15 mouse cellular contexts compared by ENCODE assay signal in genomic region chr1:170580485-170581110, GRCm38 (mm10). TPM values are rescaled to one million over a fixed set of nuclear protein-coding genes. Genes with fewer than 3 reads are reported as not detected.
A peak's percentile ranks its signal among the peaks of the same experiment; 100 is the strongest.
DNase-seq lines count a peak whose midpoint lies in the region; ATAC-seq and TF ChIP-seq lines count a peak whose summit lies in the region.
"Had no signal": no experiment of that assay in that cellular context is flagged by ENCODE, and none has a peak within 500 bp of the region (broad histone marks: within the 10 kb centered on the region; RNA-seq: fewer than 3 reads in every experiment).

No protein-coding gene starts in this region.

- no peak overlapping the region for H3K9ac ChIP-seq in stomach, postnatal 0 days (ENCODE audit: low read length)
- H3K9ac ChIP-seq: forebrain, embryonic 12.5 days; limb, embryonic 12.5 days; neural tube, embryonic 12.5 days had no signal

- peak overlapping the region; percentile 48; the same call in 1 of the 2 replicates for H3K27ac ChIP-seq in heart, embryonic 10.5 days
- no peak overlapping the region for H3K27ac ChIP-seq in kidney, adult 2 months (ENCODE audit: insufficient read depth, low read depth, low read length)
- no peak overlapping the region for H3K27ac ChIP-seq in stomach, postnatal 0 days (replicated peaks)
- H3K27ac ChIP-seq: forebrain, embryonic 12.5 days; limb, embryonic 12.5 days; neural tube, embryonic 12.5 days had no signal

- H3K4me2 ChIP-seq in stomach, postnatal 0 days (replicated peaks; ENCODE audit: low read depth), result peak overlapping the region; percentile 5; the same call in 1 of the 2 replicates
- H3K4me2 ChIP-seq: forebrain, embryonic 12.5 days; limb, embryonic 12.5 days; neural tube, embryonic 12.5 days had no signal

- H3K4me3 ChIP-seq in heart, embryonic 10.5 days, result no peak overlapping the region
- H3K4me3 ChIP-seq in kidney, adult 2 months (ENCODE audit: insufficient read depth, low read depth, low read length), result no peak overlapping the region
- H3K4me3 ChIP-seq in stomach, postnatal 0 days (ENCODE audit: low read depth, low read length), result no peak overlapping the region
- H3K4me3 ChIP-seq: forebrain, embryonic 12.5 days; limb, embryonic 12.5 days; neural tube, embryonic 12.5 days had no signal

- H3K9me3 ChIP-seq in heart, embryonic 10.5 days, result no peaks in the 10 kb centered on the region
- no peaks in the 10 kb centered on the region for H3K9me3 ChIP-seq in stomach, postnatal 0 days (ENCODE audit: control insufficient read depth, low read length)
- H3K9me3 ChIP-seq: limb, embryonic 12.5 days had no signal

- TF ChIP-seq CTCF in kidney, adult 2 months (conservative IDR thresholded peaks at IDR 0.05; ENCODE audit: insufficient read depth, insufficient read length, low read depth, low read length), result no peak
- no peak for TF ChIP-seq CTCF in stomach, postnatal 0 days (IDR thresholded peaks at IDR 0.05; ENCODE audit: low read depth)

- no peak for DNase-seq in heart, embryonic 10.5 days (ENCODE audit: low spot score)
- DNase-seq in heart, postnatal 14 days, result no peak
- peak; percentile 15 for DNase-seq in kidney, adult 2 months
- DNase-seq in kidney, postnatal 14 days, result no peak
- DNase-seq in urinary bladder, postnatal 14 days (ENCODE audit: low spot score), result peak; percentile 24
- DNase-seq in urinary bladder, postnatal 25 days (ENCODE audit: low spot score), result no peak
- DNase-seq in stomach, postnatal 0 days (ENCODE audit: low spot score), result peak; percentile 22
- no peak for DNase-seq in layer of hippocampus, adult 11-12 months (ENCODE audit: low spot score)
- DNase-seq: adrenal gland, adult 8-10 months; cerebellum, adult 9-10 months; lung, postnatal 36 days had no signal

- no peaks in the 10 kb centered on the region for H3K27me3 ChIP-seq in heart, embryonic 10.5 days (ENCODE audit: insufficient read depth, poor library complexity, severe bottlenecking)
- H3K27me3 ChIP-seq in kidney, adult 2 months (replicated peaks; ENCODE audit: control insufficient read depth, insufficient read depth, low read length), result no peaks in the 10 kb centered on the region
- no peaks in the 10 kb centered on the region for H3K27me3 ChIP-seq in stomach, postnatal 0 days (ENCODE audit: control insufficient read depth, insufficient read depth, low read length)
- H3K27me3 ChIP-seq: forebrain, embryonic 12.5 days; neural tube, embryonic 12.5 days had no signal

- H3K36me3 ChIP-seq in heart, embryonic 10.5 days, result peaks cover 20% of the 10 kb centered on the region
- H3K36me3 ChIP-seq in kidney, adult 2 months (ENCODE audit: control insufficient read depth, insufficient read depth, low read length), result no peaks in the 10 kb centered on the region
- H3K36me3 ChIP-seq in stomach, postnatal 0 days (ENCODE audit: control insufficient read depth, insufficient read depth, low read length), result no peaks in the 10 kb centered on the region

- peaks cover 56% of the 10 kb centered on the region for H3K4me1 ChIP-seq in heart, embryonic 10.5 days
- peaks cover 29% of the 10 kb centered on the region; the same call in 1 of the 2 replicates for H3K4me1 ChIP-seq in kidney, adult 2 months (ENCODE audit: control insufficient read depth, insufficient read depth, low read length)
- no peaks in the 10 kb centered on the region for H3K4me1 ChIP-seq in stomach, postnatal 0 days (replicated peaks; ENCODE audit: control insufficient read depth, insufficient read depth)

- TF ChIP-seq POLR2A in kidney, adult 2 months (IDR thresholded peaks at IDR 0.05; ENCODE audit: low read depth, low read length), result no peak

- ATAC-seq in stomach, postnatal 0 days (ENCODE audit: low FRiP score, low TSS enrichment), result peak; percentile 31; the same call in 1 of the 2 replicates
- ATAC-seq: inflammation-experienced regulatory T-cells, adult 6 months had no signal

- intact Hi-C loops in heart, postnatal 14 days (cut with DNase I), result loop anchor here (5.0 kb wide), 1 partner anchor 43 kb away; no protein-coding TSS in a partner anchor

- 53% methylated on average over 13 of the region's 13 CpGs for WGBS in heart, embryonic 10.5 days
- 34% methylated on average over 13 of the region's 13 CpGs for WGBS in kidney, adult 2 months
- WGBS in stomach, postnatal 0 days, result 23% methylated on average over 13 of the region's 13 CpGs

- TF ChIP-seq EP300 in stomach, postnatal 0 days (optimal IDR thresholded peaks at IDR 0.05), result no peak

RNA-seq across cellular contexts. Expression of gene Nos1ap, which starts 9.1 kb away (rescaled TPM):
- 25.1 and 25.2 TPM in 2 replicates for polyA plus RNA-seq in heart, embryonic 10.5 days (2016; fragmentation: Nextera tagmentation; extraction: Ambion mirVana)
- 10 to 100 TPM; 21.8 to 24.0 TPM for total RNA-seq in heart, postnatal 14 days (2021)
- polyA plus RNA-seq in kidney, adult 2 months (2012; rRNA removed), result 20.0 and 21.8 TPM in 2 replicates
- 6.8 and 8.0 TPM in 2 replicates for polyA plus RNA-seq in stomach, postnatal 0 days (2015; fragmentation: Nextera tagmentation; extraction: Ambion mirVana)
- polyA plus RNA-seq: inflammation-experienced regulatory T-cells, adult 6 months had no signal

Comparison
In these comparisons a context has a peak if more than half of its experiments do, and no peak if none do; other contexts are left out.
1. DNase-seq: peak in kidney, adult 2 months (single experiment), urinary bladder, postnatal 14 days (single experiment) and stomach, postnatal 0 days (single experiment); none in heart, embryonic 10.5 days (single experiment), heart, postnatal 14 days (0 of 2), kidney, postnatal 14 days (single experiment), urinary bladder, postnatal 25 days (single experiment) and layer of hippocampus, adult 11-12 months (single experiment).